Mouse (Mus musculus) myocyte (in vitro differentiated cells): ENCODE results near the gene Foxm1. TPM values are rescaled to one million over a fixed set of nuclear protein-coding genes. Genes with fewer than 3 reads are reported as not detected.

Experiments used
- H3K27me3 ChIP-seq: one replicate; pipeline ENCODE4 v1.6.1; 2011; ENCODE audit not compliant: control insufficient read depth, insufficient read depth, insufficient read length
- H3K36me3 ChIP-seq: one replicate; pipeline ENCODE4 v1.6.1; 2011; ENCODE audit not compliant: control insufficient read depth, insufficient read depth
- H3K4me2 ChIP-seq: one replicate; pipeline ENCODE4 v1.6.1; 2011; ENCODE audit warnings: low read depth, control low read depth
- H3K4me3 ChIP-seq: one replicate; pipeline ENCODE4 v1.5.1; 2011; ENCODE audit warnings: mild to moderate bottlenecking, control low read depth, moderate library complexity
- H3K79me2 ChIP-seq: one replicate; pipeline ENCODE4 v1.6.1; 2011; ENCODE audit not compliant: control insufficient read depth, insufficient read depth
- H3ac ChIP-seq: one replicate; pipeline ENCODE4 v1.6.1; 2011; ENCODE audit not compliant: control insufficient read depth, insufficient read length
- CEBPB ChIP-seq: IDR thresholded peaks from 2 replicates; pipeline ENCODE4 v1.6.1; 2011; ENCODE audit warnings: mild to moderate bottlenecking, moderate library complexity; ENCODE audit not compliant: poor library complexity, insufficient read depth, severe bottlenecking
- E2F4 ChIP-seq: IDR thresholded peaks from one replicate; pipeline ENCODE4 v1.6.1; 2011; ENCODE audit warnings: mild to moderate bottlenecking, control low read depth, moderate library complexity; ENCODE audit not compliant: insufficient read depth
- MAX ChIP-seq: IDR thresholded peaks from one replicate; pipeline ENCODE4 v1.6.1; 2011; ENCODE audit warnings: low read depth, mild to moderate bottlenecking, control low read depth
- MYOD1 ChIP-seq, 3 experiments: IDR thresholded peaks; one replicate each; pipeline ENCODE4 v1.6.1; 2011; ENCODE audit warnings: control low read depth in 2 of 3, low read depth in 2 of 3, mild to moderate bottlenecking in 2 of 3, moderate library complexity in 1 of 3; ENCODE audit not compliant: insufficient read length in 2 of 3, control insufficient read depth in 1 of 3
- MYOG ChIP-seq, 3 experiments: IDR thresholded peaks; one replicate each; pipeline ENCODE4 v1.6.1; 2011; ENCODE audit warnings: control low read depth in 2 of 3, low read depth in 2 of 3, mild to moderate bottlenecking in 2 of 3; ENCODE audit not compliant: insufficient read length in 2 of 3, control insufficient read depth in 1 of 3, insufficient read depth in 1 of 3
- POLR2A ChIP-seq: IDR thresholded peaks from one replicate; pipeline ENCODE4 v1.6.1; 2011; ENCODE audit warnings: low read depth, mild to moderate bottlenecking, control low read depth, moderate library complexity; ENCODE audit not compliant: insufficient read length
- POLR2AphosphoS2 ChIP-seq: IDR thresholded peaks from one replicate; pipeline ENCODE4 v1.6.1; 2011; ENCODE audit warnings: low read depth, control low read depth; ENCODE audit not compliant: insufficient read length
- REST ChIP-seq: IDR thresholded peaks from one replicate; pipeline ENCODE4 v1.6.1; 2011; ENCODE audit warnings: mild to moderate bottlenecking, control low read depth, moderate library complexity; ENCODE audit not compliant: insufficient read depth, insufficient read length
- SRF ChIP-seq: IDR thresholded peaks from one replicate; pipeline ENCODE4 v1.6.1; 2011; ENCODE audit warnings: low read depth; ENCODE audit not compliant: control insufficient read depth, insufficient read length
- TCF12 ChIP-seq: IDR thresholded peaks from one replicate; pipeline ENCODE4 v1.6.1; 2011; ENCODE audit warnings: mild to moderate bottlenecking, control low read depth; ENCODE audit not compliant: poor library complexity, insufficient read depth, severe bottlenecking
- TCF3 ChIP-seq: IDR thresholded peaks from one replicate; pipeline ENCODE4 v1.6.1; 2011; ENCODE audit warnings: low read depth, control low read depth; ENCODE audit not compliant: insufficient read length
- USF1 ChIP-seq: IDR thresholded peaks from one replicate; pipeline ENCODE4 v1.6.1; 2011; ENCODE audit warnings: low read depth, mild to moderate bottlenecking, control low read depth, moderate library complexity
- polyA plus RNA-seq: library from polyadenylated mRNA; unstranded; fragments of >200 nt; fragmentation: generic; extraction: Trizol; gene quantifications from one replicate; pipeline ENCODE4 v1.2.1, GENCODE M21; 2012; ENCODE audit warnings: missing spikeins

Foxm1 gene
- polyA plus RNA-seq, 1 experiment, result 22.5 TPM

DNA sequence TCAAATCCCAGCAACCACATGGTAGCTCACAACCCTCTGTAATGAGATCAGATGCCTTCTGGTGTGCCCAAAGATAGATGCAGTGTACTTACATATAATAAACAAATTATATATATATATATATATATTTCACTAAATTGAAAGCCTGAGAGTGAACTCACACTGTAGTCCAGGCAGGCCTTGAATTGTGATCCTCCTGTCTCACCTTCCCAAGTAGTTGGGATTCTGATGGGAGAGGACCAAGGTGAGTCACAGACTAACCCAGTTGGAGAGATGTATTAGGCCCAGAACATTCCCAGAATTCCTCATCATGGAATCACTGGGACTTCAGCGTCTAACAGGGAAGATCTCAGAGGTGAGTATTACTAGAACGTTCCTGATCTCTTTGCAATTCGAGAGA, 36.2 kb downstream of the Foxm1 start, which contains the start of gene Nrip2:
Nrip2 (plus strand) TSS at position 301 of the 400 bp plus-strand sequence.
- H3K79me2 ChIP-seq, result no peaks in the 10 kb centered on the region
- TF ChIP-seq TCF12 (no peak), TCF3 (no peak), SRF (no peak), REST (no peak), POLR2A (no peak), MAX (no peak), MYOG (IDR thresholded peaks at IDR 0.05; ENCODE audit: control insufficient read depth in 1 of 3, insufficient read depth in 1 of 3, insufficient read length in 2 of 3, low read depth in 2 of 3) (no peak), MYOD1 (IDR thresholded peaks at IDR 0.05; ENCODE audit: control insufficient read depth in 1 of 3, insufficient read length in 2 of 3, low read depth in 2 of 3) (no peak), USF1 (no peak), POLR2AphosphoS2 (no peak), E2F4 (no peak), CEBPB (no peak)
- H3K36me3 ChIP-seq, result no peaks in the 10 kb centered on the region
- H3ac ChIP-seq, result no peak within 1 kb of the TSS
- H3K4me3 ChIP-seq, result no peak within 1 kb of the TSS
- H3K27me3 ChIP-seq, result no peaks in the 10 kb centered on the region
- no peak within 1 kb of the TSS for H3K4me2 ChIP-seq

- Histone ChIP-seq H3K27me3 (no peaks in the 10 kb centered on the region), H3ac (no peak overlapping the region), H3K4me3 (no peak overlapping the region), H3K4me2 (no peak overlapping the region), H3K79me2 (no peaks in the 10 kb centered on the region), H3K36me3 (no peaks in the 10 kb centered on the region)
- no peak for TF ChIP-seq SRF
- no peak for TF ChIP-seq TCF12
- no peak for TF ChIP-seq E2F4
- TF ChIP-seq MYOD1 (IDR thresholded peaks at IDR 0.05; ENCODE audit: control insufficient read depth in 1 of 3, insufficient read length in 2 of 3, low read depth in 2 of 3), result no peak
- no peak for TF ChIP-seq TCF3
- no peak for TF ChIP-seq REST
- TF ChIP-seq POLR2A, result no peak
- TF ChIP-seq MYOG (IDR thresholded peaks at IDR 0.05; ENCODE audit: control insufficient read depth in 1 of 3, insufficient read depth in 1 of 3, insufficient read length in 2 of 3, low read depth in 2 of 3), result no peak
- no peak for TF ChIP-seq MAX
- no peak for TF ChIP-seq USF1
- no peak for TF ChIP-seq POLR2AphosphoS2
- TF ChIP-seq CEBPB, result no peak
Observed at GRCm38 (mm10) chr6:128399421-128400185, 36.8 kb downstream of the Foxm1 start.

- Histone ChIP-seq H3ac (no peak overlapping the region), H3K4me2 (no peak overlapping the region), H3K4me3 (no peak overlapping the region), H3K27me3 (no peaks in the 10 kb centered on the region), H3K79me2 (no peaks in the 10 kb centered on the region), H3K36me3 (peaks cover 11% of the 10 kb centered on the region)
- TF ChIP-seq REST (no peak), MYOD1 (IDR thresholded peaks at IDR 0.05; ENCODE audit: control insufficient read depth in 1 of 3, insufficient read length in 2 of 3, low read depth in 2 of 3) (no peak), MYOG (IDR thresholded peaks at IDR 0.05; ENCODE audit: control insufficient read depth in 1 of 3, insufficient read depth in 1 of 3, insufficient read length in 2 of 3, low read depth in 2 of 3) (no peak), POLR2AphosphoS2 (no peak)
Observed at GRCm38 (mm10) chr6:128404708-128405107, 41.9 kb downstream of the Foxm1 start.

DNA sequence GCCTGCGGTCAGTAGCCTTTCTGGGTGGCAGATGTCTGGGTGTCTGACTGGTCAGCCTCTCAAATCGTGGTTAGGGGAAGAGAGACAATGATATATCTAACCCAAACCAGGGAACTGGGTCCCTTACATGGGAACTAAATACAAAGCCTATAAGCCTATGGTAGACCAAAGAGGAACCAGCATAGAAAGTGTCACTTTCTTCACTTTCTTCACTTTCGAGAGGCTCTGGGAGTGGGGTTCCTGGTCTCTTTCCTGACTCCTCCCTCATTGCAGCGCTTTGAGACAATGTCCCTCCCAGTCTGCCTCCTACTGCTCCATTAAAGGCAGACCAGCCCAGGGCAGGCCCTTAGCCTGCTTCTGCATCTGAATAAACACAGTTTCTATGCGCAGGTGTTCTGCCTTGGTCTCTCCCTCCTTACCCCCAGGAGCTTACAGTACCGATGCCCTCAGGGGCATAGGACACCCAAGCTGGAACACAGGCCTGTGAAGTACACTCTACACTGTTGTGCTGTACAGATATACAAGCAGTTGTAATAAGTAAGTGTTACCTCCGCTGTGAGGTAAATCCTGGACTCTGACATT, 45.9 kb downstream of the Foxm1 start:
- H3K36me3 ChIP-seq, result peaks cover 11% of the 10 kb centered on the region
- no peak overlapping the region for H3K4me2 ChIP-seq
- no peaks in the 10 kb centered on the region for H3K27me3 ChIP-seq
- no peak for TF ChIP-seq POLR2A
- TF ChIP-seq POLR2AphosphoS2, result no peak
- no peak for TF ChIP-seq SRF
- no peak for TF ChIP-seq E2F4
- no peak for TF ChIP-seq MAX
- TF ChIP-seq MYOG (IDR thresholded peaks at IDR 0.05; ENCODE audit: control insufficient read depth in 1 of 3, insufficient read depth in 1 of 3, insufficient read length in 2 of 3, low read depth in 2 of 3), result no peak
- no peak for TF ChIP-seq TCF3
- TF ChIP-seq MYOD1 (IDR thresholded peaks at IDR 0.05; ENCODE audit: control insufficient read depth in 1 of 3, insufficient read length in 2 of 3, low read depth in 2 of 3), result no peak
- no peak for TF ChIP-seq USF1
- no peak for TF ChIP-seq REST
- no peak for TF ChIP-seq TCF12
- TF ChIP-seq CEBPB, result no peak
- H3ac ChIP-seq, result no peak overlapping the region
- H3K79me2 ChIP-seq, result no peaks in the 10 kb centered on the region
- no peak overlapping the region for H3K4me3 ChIP-seq

DNA sequence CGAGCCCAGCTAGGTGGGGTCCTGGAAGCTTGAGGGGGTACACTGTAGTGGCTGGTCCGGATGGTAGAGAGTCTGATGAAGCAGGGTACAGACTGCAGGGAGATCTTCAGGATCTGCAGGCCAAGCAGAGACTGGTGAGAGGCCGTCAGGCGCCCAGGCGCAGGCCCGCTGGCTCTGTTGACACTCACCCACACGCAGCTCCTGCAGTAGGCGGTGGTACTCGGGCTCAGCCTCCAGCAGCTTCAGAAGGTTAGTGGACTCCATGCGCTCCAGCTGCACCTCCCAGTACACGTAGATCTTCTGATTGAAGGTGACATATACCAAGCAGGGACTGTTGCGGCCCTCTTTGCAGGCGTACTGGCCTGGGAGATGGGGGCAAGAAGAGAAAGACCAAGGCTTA, 47.5 kb downstream of the Foxm1 start:
- TF ChIP-seq E2F4 (no peak), MYOG (IDR thresholded peaks at IDR 0.05; ENCODE audit: control insufficient read depth in 1 of 3, insufficient read depth in 1 of 3, insufficient read length in 2 of 3, low read depth in 2 of 3) (no peak), REST (no peak)
- no peak overlapping the region for H3K4me2 ChIP-seq

More for the DNA sequence above, 47.5 kb downstream of the Foxm1 start:
- peaks cover 11% of the 10 kb centered on the region for H3K36me3 ChIP-seq
- no peak overlapping the region for H3ac ChIP-seq
- H3K27me3 ChIP-seq, result no peaks in the 10 kb centered on the region
- H3K79me2 ChIP-seq, result no peaks in the 10 kb centered on the region
- H3K4me3 ChIP-seq, result no peak overlapping the region
